Mouse (Mus musculus) midbrain, embryonic 15.5 days (tissue): ENCODE results near the gene Hpdl. TPM values are rescaled to one million over a fixed set of nuclear protein-coding genes. Genes with fewer than 3 reads are reported as not detected.

ENCODE experiments used
- ATAC-seq: fragments of 200-750 bp; cut with Nextera tagmentation; replicated peaks from 2 replicates; pipeline ENCODE4 v1.8.0; 2017; ENCODE audit warnings: moderate TSS enrichment
- H3K27ac ChIP-seq: fragments of 300-500 bp; sonication (generic); 2 replicates; pipeline ENCODE4 v1.5.1; 2015; ENCODE audit warnings: mild to moderate bottlenecking, inconsistent platforms
- H3K27me3 ChIP-seq: fragments of 300-500 bp; sonication (generic); replicated peaks from 2 replicates; pipeline ENCODE4 v1.6.1; 2015; ENCODE audit warnings: inconsistent platforms
- H3K36me3 ChIP-seq: fragments of 300-500 bp; sonication (generic); replicated peaks from 2 replicates; pipeline ENCODE4 v1.6.1; 2015; ENCODE audit warnings: inconsistent platforms
- H3K4me1 ChIP-seq: fragments of 300-500 bp; sonication (generic); 2 replicates; pipeline ENCODE4 v1.6.1; 2015; ENCODE audit warnings: inconsistent platforms
- H3K4me2 ChIP-seq: fragments of 300-500 bp; sonication (generic); 2 replicates; pipeline ENCODE4 v1.6.1; 2015; ENCODE audit warnings: inconsistent platforms, mild to moderate bottlenecking, moderate library complexity
- H3K4me3 ChIP-seq: fragments of 300-500 bp; sonication (generic); 2 replicates; pipeline ENCODE4 v1.5.1; 2015; ENCODE audit warnings: mild to moderate bottlenecking, inconsistent platforms
- H3K9ac ChIP-seq: fragments of 300-500 bp; sonication (generic); 2 replicates; pipeline ENCODE4 v1.6.1; 2015; ENCODE audit warnings: mild to moderate bottlenecking, inconsistent platforms
- H3K9me3 ChIP-seq: fragments of 300-500 bp; sonication (generic); 2 replicates; pipeline ENCODE4 v1.6.1; 2016; ENCODE audit warnings: inconsistent platforms
- WGBS: fragments of 180-500 bp; shearing (Covaris S2); methylation state at CpG from one replicate; pipeline ENCODE4 v1.1.7; 2015; ENCODE audit warnings: mixed read lengths; 5-methylcytosine and 5-hydroxymethylcytosine counted together
- polyA plus RNA-seq: library from polyadenylated mRNA; unstranded; fragments of >200 nt; fragmentation: Nextera tagmentation; extraction: Ambion mirVana; gene quantifications from 2 replicates; pipeline ENCODE4 v1.2.1, GENCODE M21; 2015

The Hpdl gene
- polyA plus RNA-seq, 1 experiment from 2014 or later = 0.59 TPM

DNA sequence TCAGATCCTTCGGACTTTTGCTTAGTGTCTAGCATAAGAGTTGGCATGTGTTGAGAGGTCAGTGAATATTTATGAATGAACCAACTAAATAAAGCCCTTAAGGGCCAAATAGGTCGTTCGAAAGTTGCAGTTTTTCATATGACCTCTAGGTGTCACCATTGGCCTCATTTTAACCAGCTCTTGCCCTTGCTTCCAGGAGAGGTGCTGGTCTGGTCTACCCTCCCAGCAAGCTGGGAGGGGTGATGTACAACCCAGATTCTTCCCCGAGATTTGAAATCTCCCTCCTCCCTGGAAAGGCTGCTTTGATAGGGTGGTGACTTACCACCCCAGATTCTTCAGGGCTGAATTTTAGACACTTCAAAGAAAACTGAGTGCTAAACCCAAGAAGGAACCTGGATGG lies 6.3 kb upstream of the Hpdl start:
- Histone ChIP-seq H3K36me3 (no peaks in the 10 kb centered on the region), H3K9ac (no peak overlapping the region), H3K27me3 (0 out of 2 replicates have a peak, but pooled peaks cover 2% of the 10 kb centered on the region), H3K4me2 (no peak overlapping the region), H3K4me3 (no peak overlapping the region), H3K4me1 (peaks cover 20% of the 10 kb centered on the region), H3K9me3 (no peaks in the 10 kb centered on the region), H3K27ac (no peak overlapping the region)
- ATAC-seq = no peak
- WGBS = 2% methylated on average over 4 of the region's 4 CpGs

DNA sequence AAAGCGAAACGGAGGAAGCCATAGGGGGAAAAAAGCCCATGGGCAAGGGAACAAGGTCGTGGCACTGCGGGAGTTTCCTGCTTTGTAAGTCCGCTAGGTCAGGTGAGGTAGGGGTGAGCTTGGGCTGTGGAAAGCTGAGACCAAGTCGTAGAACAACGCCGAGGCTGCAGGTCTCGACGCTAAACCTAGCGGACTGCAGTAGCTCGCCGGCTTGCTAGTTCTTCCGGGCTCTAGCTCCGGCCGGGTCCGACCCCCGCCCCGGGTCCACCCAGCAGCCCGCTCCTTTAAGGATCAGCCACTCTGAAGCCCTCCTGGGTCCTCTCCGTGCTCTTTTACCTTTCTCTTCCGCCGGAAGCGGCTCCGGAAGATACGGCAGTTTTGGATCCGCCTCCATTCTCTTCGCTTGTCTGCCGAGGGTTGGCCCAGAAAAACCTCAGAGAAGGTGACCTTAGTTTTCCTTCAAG lies 3.1 kb upstream of the Hpdl start:
- H3K4me2 ChIP-seq = peak overlapping the region; percentile 79
- no peaks in the 10 kb centered on the region for H3K36me3 ChIP-seq
- peak overlapping the region; percentile 75 for H3K9ac ChIP-seq
- H3K27ac ChIP-seq = peak overlapping the region; percentile 84
- ATAC-seq = peak; percentile 80
- H3K4me3 ChIP-seq = peak overlapping the region; percentile 59
- peaks cover 24% of the 10 kb centered on the region for H3K27me3 ChIP-seq
- peaks cover 24% of the 10 kb centered on the region for H3K4me1 ChIP-seq
- under 1% methylated on average over 29 of the region's 29 CpGs for WGBS
- no peaks in the 10 kb centered on the region for H3K9me3 ChIP-seq

DNA sequence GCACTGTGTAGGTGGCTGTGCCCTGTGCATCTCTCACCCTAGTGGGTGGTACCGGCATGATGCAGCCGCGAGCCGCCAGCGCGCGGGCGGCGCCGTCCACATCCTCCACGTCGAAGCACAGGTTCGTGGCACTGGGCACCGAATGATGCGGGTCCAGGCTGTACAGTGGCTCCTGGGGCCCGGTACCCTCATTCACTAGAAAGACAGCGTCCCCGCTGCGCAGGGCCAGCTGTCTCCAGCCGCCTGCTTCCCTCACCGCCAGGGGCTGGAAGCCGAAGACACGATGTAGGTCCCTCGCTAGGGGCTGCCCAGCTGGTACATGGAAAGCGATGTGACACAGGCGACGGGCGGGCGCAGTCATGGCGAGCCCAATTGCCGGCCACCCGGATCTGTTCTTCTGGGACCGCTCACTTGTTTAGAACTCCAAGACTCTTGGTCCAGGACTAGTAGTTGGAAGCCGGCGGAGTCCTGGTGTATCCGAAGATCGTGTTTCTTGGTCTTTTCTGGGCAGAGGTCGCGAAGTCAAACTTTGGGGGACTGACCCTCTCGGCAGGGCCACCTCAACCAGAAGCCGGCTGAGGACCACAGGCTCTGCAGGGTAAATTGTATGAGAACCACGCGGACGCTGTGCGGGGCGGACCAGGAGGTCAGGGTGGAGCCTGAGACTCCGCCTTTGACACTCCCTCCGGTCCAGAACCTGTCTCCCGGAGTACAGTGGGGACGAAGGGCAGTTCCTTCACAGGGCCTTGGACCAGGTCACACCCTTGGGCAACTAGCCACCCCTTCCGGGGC lies 409 bp downstream of the Hpdl start:
- Histone ChIP-seq H3K9me3 (no peaks in the 10 kb centered on the region), H3K4me2 (peak overlapping the region; percentile 90), H3K27me3 (peaks cover 26% of the 10 kb centered on the region), H3K4me3 (peak overlapping the region; percentile 41), H3K36me3 (no peaks in the 10 kb centered on the region), H3K27ac (no peak overlapping the region), H3K9ac (peak overlapping the region; percentile 41), H3K4me1 (peaks cover 20% of the 10 kb centered on the region)
- WGBS = under 1% methylated on average over 51 of the region's 51 CpGs
- ATAC-seq = peak; percentile 52

DNA sequence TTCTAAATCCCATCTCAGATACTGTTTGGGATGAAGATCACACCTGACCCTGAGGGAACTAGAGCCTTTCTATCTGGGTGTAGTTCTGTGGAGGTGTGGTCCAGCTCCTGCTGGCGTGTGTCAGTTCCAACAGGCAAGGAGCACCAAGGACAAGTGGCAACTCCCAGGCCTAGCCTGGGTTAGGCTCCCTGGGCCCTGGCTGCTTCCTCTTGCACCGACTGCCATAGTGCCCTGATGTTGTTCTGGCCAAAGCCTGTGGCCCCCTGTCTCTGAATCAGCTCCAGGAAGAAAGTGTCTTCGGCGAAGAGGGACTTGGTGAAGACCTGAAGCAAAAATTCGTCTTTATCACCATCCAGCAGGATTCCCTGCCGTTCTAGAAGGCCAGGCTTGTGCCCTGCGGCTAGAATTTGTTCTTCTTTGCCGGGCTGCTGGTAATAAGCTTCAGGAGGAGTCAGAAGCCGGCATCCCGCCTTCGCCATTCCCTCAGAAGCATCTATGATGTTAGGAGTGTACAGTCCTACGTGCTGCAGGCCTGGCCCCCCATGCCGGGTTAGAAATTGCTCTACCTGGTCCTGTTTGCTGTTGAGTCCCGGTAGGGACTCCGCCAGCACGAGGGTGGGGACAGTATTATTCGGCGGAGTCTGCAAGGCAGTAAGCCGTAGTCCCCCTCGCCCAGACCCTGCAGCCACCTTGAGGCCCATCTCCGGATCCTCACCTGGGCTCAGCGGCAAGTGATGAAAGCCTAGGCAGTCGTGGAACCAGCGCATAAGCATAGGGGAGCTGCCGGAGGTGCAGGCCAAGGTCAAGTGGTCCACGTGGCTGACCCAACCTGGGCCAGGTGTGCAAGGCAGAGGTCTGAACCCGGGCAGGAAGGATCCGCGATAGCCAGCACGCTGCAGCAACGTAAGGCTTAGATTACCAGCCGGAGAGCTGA lies 1.3 kb downstream of the Hpdl start:
- no peak overlapping the region for H3K27ac ChIP-seq
- H3K9ac ChIP-seq = peak overlapping the region; percentile 41; the same call in 1 of the 2 replicates
- H3K9me3 ChIP-seq = no peaks in the 10 kb centered on the region
- H3K27me3 ChIP-seq = peaks cover 26% of the 10 kb centered on the region
- peak overlapping the region; percentile 90 for H3K4me2 ChIP-seq
- peak overlapping the region; percentile 41 for H3K4me3 ChIP-seq
- H3K36me3 ChIP-seq = no peaks in the 10 kb centered on the region
- peak; percentile 4; the same call in 1 of the 2 replicates for ATAC-seq
- WGBS = 23% methylated on average over 32 of the region's 32 CpGs
- peaks cover 16% of the 10 kb centered on the region for H3K4me1 ChIP-seq

DNA sequence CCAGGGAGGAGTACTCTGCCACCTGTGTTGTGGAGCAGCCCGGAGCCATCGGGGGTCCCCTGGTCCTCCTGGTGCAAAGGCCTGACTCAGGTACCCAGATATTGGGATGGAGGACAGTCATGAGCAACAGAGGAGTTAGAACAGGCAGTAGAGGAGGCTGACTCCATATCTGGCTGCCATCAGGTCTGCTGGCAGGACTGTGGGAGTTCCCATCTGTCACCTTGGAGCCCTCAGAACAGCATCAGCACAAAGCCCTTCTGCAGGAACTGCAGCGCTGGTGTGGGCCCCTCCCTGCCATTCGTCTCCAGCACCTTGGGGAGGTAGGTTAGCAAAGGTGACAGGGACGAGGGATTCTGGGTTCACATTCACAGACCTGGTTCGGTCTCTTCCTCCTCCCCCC lies 4.0 kb downstream of the Hpdl start:
- Histone ChIP-seq H3K4me3 (no peak overlapping the region), H3K4me2 (no peak overlapping the region), H3K9me3 (no peaks in the 10 kb centered on the region), H3K4me1 (peaks cover 12% of the 10 kb centered on the region), H3K9ac (no peak overlapping the region), H3K27ac (no peak overlapping the region), H3K27me3 (peaks cover 26% of the 10 kb centered on the region), H3K36me3 (no peaks in the 10 kb centered on the region)
- WGBS = 94% methylated on average over 6 of the region's 6 CpGs
- no peak for ATAC-seq

DNA sequence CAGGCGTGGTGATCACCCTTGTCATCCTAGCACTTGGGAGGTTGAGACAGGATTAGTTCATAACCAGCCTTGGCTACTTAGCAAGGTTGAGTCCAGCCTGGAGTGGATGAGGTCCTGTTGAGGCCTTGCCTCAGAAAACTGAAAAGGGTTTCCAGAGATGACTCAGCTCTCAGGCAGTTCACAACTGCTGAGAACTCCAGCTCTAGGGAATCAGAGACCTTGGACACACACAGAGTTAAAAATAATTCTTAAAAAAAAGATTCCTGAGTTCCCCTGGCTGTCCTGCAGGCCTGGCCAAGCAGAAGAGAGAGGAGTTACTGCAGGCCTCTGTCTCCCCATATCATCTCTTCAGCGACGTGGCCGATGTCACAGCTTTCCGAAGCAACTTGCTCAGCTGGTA lies 6.2 kb downstream of the Hpdl start:
- no peak for ATAC-seq
- Histone ChIP-seq H3K9ac (no peak overlapping the region), H3K27ac (no peak overlapping the region), H3K4me3 (no peak overlapping the region), H3K4me1 (no peaks in the 10 kb centered on the region), H3K36me3 (no peaks in the 10 kb centered on the region), H3K9me3 (no peaks in the 10 kb centered on the region), H3K4me2 (no peak overlapping the region), H3K27me3 (peaks cover 7% of the 10 kb centered on the region; the same call in 1 of the 2 replicates)
- WGBS = 92% methylated on average over 5 of the region's 5 CpGs

DNA sequence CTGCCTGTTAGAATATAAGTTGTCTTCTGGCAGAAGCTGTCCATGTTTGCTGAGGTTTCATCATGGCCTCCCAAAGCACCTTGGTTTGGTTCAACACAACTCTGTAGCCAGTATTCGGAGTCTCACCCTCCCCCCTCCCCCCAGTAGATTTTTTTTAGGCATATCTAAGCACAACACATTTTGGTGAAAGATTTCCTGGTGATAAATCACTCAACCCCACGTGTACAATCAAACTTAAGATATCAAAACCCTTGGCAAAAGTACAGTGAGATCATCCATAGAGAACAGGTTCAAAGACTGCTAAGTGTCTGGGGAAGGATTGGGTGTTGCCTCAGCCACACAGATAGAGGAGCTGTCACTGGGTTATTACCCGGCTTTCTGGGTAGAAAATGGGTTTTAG lies 10.5 kb downstream of the Hpdl start:
- 85% methylated on average over 3 of the region's 3 CpGs for WGBS

DNA sequence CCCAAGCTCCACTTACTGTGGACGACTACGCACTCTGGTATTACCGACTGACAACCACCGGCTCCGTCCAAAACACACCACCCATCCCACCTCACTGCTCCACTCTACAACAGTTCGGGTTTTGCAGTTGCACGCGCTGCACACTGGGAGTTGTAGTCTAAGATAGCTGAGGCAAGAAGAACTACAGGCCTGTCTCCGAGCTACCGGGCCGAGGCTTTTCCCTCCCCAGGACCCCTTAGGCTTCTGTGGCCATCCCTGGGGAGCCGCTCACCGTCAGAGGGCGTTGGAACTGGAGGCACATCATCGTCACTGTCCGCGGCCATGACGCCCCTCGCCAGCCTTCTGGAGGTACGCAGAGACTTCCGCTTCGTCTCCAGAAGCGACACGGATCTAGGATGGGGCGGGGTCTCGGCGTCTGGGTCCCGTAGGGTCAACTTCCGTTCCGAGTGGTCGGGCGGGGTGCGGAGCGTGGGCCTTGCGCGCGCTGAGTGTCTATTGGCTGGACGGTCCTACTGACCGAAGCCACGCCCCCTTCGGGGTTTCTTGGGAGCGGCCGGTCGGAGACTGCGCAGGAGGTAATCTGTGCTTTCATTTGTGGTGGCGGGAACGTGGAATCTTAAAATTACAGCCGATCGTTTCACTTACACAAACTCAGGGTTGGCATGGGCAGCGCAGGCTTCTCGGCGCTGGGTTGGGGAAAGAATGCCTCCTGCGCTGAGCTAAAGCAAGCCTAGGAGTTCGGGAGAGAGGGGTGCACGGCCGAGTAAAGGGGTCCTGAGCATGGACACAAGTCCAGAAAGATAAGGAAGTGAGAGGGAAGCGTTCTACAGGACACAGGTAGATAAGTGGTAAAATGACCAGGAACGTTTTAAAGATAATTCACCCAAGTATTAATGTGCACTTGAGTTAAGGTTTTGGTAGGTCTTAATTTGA lies 14.0 kb downstream of the Hpdl start, which contains the start of the genes Toe1 and Mutyh:
Gene Toe1, minus strand, starts transcription at position 444 of the 933 bp plus-strand sequence.
Gene Mutyh, plus strand, starts transcription at position 527 of the 933 bp plus-strand sequence.
- peak; percentile 98 for ATAC-seq
- H3K36me3 ChIP-seq = peaks cover 26% of the 10 kb centered on the region; the same call in 1 of the 2 replicates
- H3K27me3 ChIP-seq = no peaks in the 10 kb centered on the region
- peak within 1 kb of the TSS; percentile 76 for H3K9ac ChIP-seq
- peak within 1 kb of the TSS; percentile 70 for H3K4me3 ChIP-seq
- peaks cover 14% of the 10 kb centered on the region for H3K4me1 ChIP-seq
- H3K4me2 ChIP-seq = peak within 1 kb of the TSS; percentile 82
- under 1% methylated on average over 58 of the region's 58 CpGs for WGBS
- H3K27ac ChIP-seq = peak within 1 kb of the TSS; percentile 91
- no peaks in the 10 kb centered on the region for H3K9me3 ChIP-seq

More for the DNA sequence above, 10.5 kb downstream of the Hpdl start:
- H3K36me3 ChIP-seq = no peaks in the 10 kb centered on the region
- no peak for ATAC-seq
- no peak overlapping the region for H3K27ac ChIP-seq
- H3K4me3 ChIP-seq = no peak overlapping the region
- H3K9ac ChIP-seq = no peak overlapping the region
- H3K27me3 ChIP-seq = no peaks in the 10 kb centered on the region
- H3K4me2 ChIP-seq = no peak overlapping the region
- H3K9me3 ChIP-seq = no peaks in the 10 kb centered on the region
- H3K4me1 ChIP-seq = peaks cover 14% of the 10 kb centered on the region

DNA sequence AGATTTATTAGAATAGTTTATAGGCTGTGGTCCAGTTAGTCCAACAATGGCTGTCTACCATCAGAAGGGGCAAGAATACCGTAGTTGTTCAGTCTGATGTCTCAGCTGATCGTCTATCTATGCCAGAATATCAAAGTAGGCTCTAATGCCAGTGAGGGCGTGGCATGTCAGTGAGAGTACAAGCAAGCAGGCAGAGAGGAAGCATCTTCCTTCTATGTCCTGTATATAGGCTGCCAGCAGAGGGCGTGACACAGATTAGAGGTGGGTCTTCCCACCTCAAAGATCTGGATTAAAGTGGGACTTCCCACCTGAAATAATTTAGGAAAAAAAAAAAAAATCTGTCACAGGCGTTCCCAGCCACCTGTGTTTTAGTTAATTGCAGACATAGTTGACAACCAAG lies 21.6 kb downstream of the Hpdl start:
- no peak for ATAC-seq
- Histone ChIP-seq H3K9me3 (no peaks in the 10 kb centered on the region), H3K9ac (no peak overlapping the region), H3K4me1 (no peaks in the 10 kb centered on the region), H3K36me3 (peaks cover 19% of the 10 kb centered on the region; the same call in 1 of the 2 replicates), H3K4me3 (no peak overlapping the region), H3K27me3 (no peaks in the 10 kb centered on the region), H3K4me2 (no peak overlapping the region), H3K27ac (no peak overlapping the region)
- 39% methylated on average over 5 of the region's 5 CpGs for WGBS

DNA sequence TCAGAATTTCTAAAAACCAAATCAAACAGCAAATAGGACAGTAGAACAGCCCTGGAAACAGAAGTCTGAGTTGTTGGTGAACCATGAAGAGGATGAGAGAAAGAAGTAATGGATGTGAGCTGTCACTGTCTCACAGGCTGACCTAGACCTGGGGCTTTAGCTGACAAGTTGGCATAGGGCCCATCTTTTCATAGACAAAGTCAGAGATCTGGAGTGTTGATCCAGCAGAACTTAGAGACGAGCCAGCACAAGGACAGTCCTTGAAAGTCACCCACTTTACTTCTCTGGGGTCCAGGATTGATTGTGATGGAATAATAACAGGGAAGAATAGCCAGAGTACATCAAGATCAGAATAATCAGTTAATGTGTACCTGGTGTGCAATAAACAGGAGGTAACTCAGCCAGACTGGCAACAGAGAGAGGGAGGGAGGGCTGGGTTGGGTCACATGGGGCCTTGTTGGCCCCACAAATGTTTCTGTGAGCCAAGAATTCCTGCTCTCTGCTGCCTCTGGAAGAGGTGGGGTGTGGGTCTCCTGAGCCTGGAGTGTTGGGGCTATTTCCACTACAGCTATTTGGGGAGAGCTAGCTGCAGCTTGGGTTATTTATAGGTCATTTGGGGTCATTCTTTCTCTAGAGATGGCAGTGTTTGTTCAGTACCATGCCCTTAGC lies 24.9 kb downstream of the Hpdl start:
- H3K27ac ChIP-seq = no peak overlapping the region
- 91% methylated on average over 1 of the region's 1 CpGs for WGBS

DNA sequence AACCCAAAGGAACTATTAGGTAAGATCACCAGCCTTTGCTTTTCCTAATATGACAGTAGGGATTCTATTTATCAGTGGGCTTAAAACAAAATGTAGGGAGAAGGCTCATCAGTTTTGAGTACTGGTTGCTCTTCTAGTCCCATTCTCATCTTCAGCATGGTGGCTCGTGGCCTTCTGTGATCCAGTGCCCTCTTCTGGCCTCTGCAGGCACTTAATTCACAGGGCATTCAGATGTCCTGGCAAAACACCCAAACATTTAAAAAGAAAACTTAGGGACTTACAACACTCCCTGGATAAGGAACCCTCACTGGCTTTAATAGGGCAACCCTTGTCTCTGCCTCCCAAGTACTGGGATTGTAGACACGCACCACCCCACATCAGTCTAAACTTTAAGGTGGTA lies 27.2 kb downstream of the Hpdl start:
- no peak for ATAC-seq
- 79% methylated on average over 2 of the region's 2 CpGs for WGBS
- no peaks in the 10 kb centered on the region for H3K36me3 ChIP-seq

More for the DNA sequence above, 24.9 kb downstream of the Hpdl start:
- no peaks in the 10 kb centered on the region for H3K4me1 ChIP-seq
- H3K4me2 ChIP-seq = no peak overlapping the region
- H3K9me3 ChIP-seq = no peaks in the 10 kb centered on the region
- no peak overlapping the region for H3K9ac ChIP-seq
- ATAC-seq = no peak
- H3K36me3 ChIP-seq = no peaks in the 10 kb centered on the region
- no peaks in the 10 kb centered on the region for H3K27me3 ChIP-seq
- no peak overlapping the region for H3K4me3 ChIP-seq

More for the DNA sequence above, 27.2 kb downstream of the Hpdl start:
- Histone ChIP-seq H3K9me3 (no peaks in the 10 kb centered on the region), H3K4me2 (no peak overlapping the region), H3K27ac (no peak overlapping the region), H3K4me1 (no peaks in the 10 kb centered on the region), H3K27me3 (no peaks in the 10 kb centered on the region), H3K4me3 (no peak overlapping the region), H3K9ac (no peak overlapping the region)
